Mouse (Mus musculus) embryo, embryonic 10 days (tissue): ENCODE data around the gene Bdkrb2.

Experiments
- DNase-seq: peaks from one replicate; pipeline ENCODE4 v3.0.0-alpha.2; 2015; ENCODE audit warnings: low spot score

Gene Bdkrb2

GRCm38 (mm10) chr12:105562936-105563680 is at the start of gene Bdkrb2:
Gene Bdkrb2 (plus strand): TSS chr12:105563226.
- peak; percentile 81 for DNase-seq

GRCm38 (mm10) chr12:105514111-105514510 is 48.9 kb upstream of the Bdkrb2 start:
- no peak for DNase-seq

- DNase-seq, result no peak
Measured at GRCm38 (mm10) chr12:105517026-105517675, 45.9 kb upstream of the Bdkrb2 start.

- DNase-seq, result no peak
Measured at GRCm38 (mm10) chr12:105519851-105520250, 43.2 kb upstream of the Bdkrb2 start.

GRCm38 (mm10) chr12:105521170-105521762 is 41.8 kb upstream of the Bdkrb2 start:
- DNase-seq, result no peak

GRCm38 (mm10) chr12:105523737-105524136 is 39.3 kb upstream of the Bdkrb2 start:
- no peak for DNase-seq

GRCm38 (mm10) chr12:105526186-105526585 is 36.8 kb upstream of the Bdkrb2 start:
- no peak for DNase-seq

- no peak for DNase-seq
Measured at GRCm38 (mm10) chr12:105526829-105527228, 36.2 kb upstream of the Bdkrb2 start.

GRCm38 (mm10) chr12:105529545-105529944 is 33.5 kb upstream of the Bdkrb2 start:
- DNase-seq, result no peak

- DNase-seq, result peak; percentile 45
Measured at GRCm38 (mm10) chr12:105531724-105532371, 31.2 kb upstream of the Bdkrb2 start.

GRCm38 (mm10) chr12:105534842-105535241 is 28.2 kb upstream of the Bdkrb2 start:
- no peak for DNase-seq

- DNase-seq, result no peak
Measured at GRCm38 (mm10) chr12:105535968-105536760, 26.9 kb upstream of the Bdkrb2 start.

- DNase-seq, result no peak
Measured at GRCm38 (mm10) chr12:105537162-105537561, 25.9 kb upstream of the Bdkrb2 start.

- no peak for DNase-seq
Measured at GRCm38 (mm10) chr12:105539649-105540048, 23.4 kb upstream of the Bdkrb2 start.

- no peak for DNase-seq
Measured at GRCm38 (mm10) chr12:105541590-105542402, 21.2 kb upstream of the Bdkrb2 start.

GRCm38 (mm10) chr12:105542513-105542912 is 20.5 kb upstream of the Bdkrb2 start:
- DNase-seq, result no peak

- DNase-seq, result no peak
Measured at GRCm38 (mm10) chr12:105543176-105543575, 19.9 kb upstream of the Bdkrb2 start.

GRCm38 (mm10) chr12:105543751-105544150 is 19.3 kb upstream of the Bdkrb2 start:
- DNase-seq, result no peak

- no peak for DNase-seq
Measured at GRCm38 (mm10) chr12:105544872-105545271, 18.2 kb upstream of the Bdkrb2 start.

- peak; percentile 70 for DNase-seq
Measured at GRCm38 (mm10) chr12:105545696-105546435, 17.2 kb upstream of the Bdkrb2 start.
